Mouse (Mus musculus): Measurements from ENCODE around the gene Rtn4rl1. TPM values are rescaled to one million over a fixed set of nuclear protein-coding genes. Genes with fewer than 3 reads are reported as not detected.

Rtn4rl1 gene
- polyA plus RNA-seq, 1 experiment from 2014 or later: 12.4 TPM

GRCm38 (mm10) chr11:75168590-75169361 lies 24.8 kb upstream of the Rtn4rl1 start:
- Histone ChIP-seq H3K4me2 (ENCODE audit: low read depth, low read length) (peak overlapping the region; percentile 95), H3K9me3 (replicated peaks; ENCODE audit: control insufficient read depth, low read length) (no peaks in the 10 kb centered on the region), H3K36me3 (ENCODE audit: control insufficient read depth, insufficient read depth) (no peaks in the 10 kb centered on the region), H3K4me1 (ENCODE audit: control insufficient read depth, insufficient read depth, low read length) (peaks cover 50% of the 10 kb centered on the region), H3K27ac (ENCODE audit: low read length) (peak overlapping the region; percentile 86), H3K9ac (ENCODE audit: low read length) (peak overlapping the region; percentile 74), H3K4me3 (ENCODE audit: low read length) (peak overlapping the region; percentile 73), H3K27me3 (ENCODE audit: control insufficient read depth, insufficient read depth, low read length) (peaks cover 39% of the 10 kb centered on the region)
- peak; percentile 50 for ATAC-seq (replicated peaks; ENCODE audit: extremely low read depth, insufficient read depth, low FRiP score)
- under 1% methylated on average over 78 of the region's 83 CpGs for WGBS

DNA sequence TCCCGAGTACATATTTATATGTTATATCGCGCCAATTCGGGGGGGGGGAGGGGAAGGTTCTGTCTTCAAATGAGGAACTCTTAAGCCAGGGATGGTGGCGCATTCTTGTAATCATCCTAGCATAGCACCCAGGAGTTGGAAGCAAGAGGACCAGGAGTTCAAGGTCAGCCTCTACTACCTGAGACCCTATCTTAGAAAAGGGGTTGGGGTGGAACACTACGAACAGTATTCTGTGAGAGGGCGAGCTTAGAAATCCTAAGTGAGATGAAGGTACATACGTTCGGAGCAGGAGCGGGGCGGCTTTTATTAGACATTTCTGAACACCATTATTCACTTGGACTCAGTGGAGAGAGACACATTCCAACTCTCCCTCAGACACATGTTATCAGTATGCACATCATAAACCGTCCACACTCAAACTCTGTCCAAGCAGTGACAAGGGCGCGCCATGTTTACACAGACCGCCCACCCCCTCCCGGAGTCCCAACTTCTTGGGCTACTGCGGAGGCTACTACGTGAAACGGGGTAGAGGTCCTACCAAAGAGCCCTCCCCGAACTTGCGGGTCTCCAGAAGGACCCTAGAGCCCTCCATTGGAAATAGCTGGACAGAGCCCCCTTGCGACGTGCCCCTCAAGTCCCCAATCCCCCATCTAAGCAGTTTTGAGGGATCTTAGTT lies 24.0 kb upstream of the Rtn4rl1 start, which contains the start of gene Hic1:
Hic1 (minus strand) TSS at position 115 of the 676 bp plus-strand sequence.
- ATAC-seq (replicated peaks; ENCODE audit: extremely low read depth, insufficient read depth, low FRiP score): no peak
- H3K27ac ChIP-seq (ENCODE audit: low read length): peak within 1 kb of the TSS; percentile 86
- H3K9me3 ChIP-seq (replicated peaks; ENCODE audit: control insufficient read depth, low read length): no peaks in the 10 kb centered on the region
- peak within 1 kb of the TSS; percentile 95 for H3K4me2 ChIP-seq (ENCODE audit: low read depth, low read length)
- no peaks in the 10 kb centered on the region for H3K36me3 ChIP-seq (ENCODE audit: control insufficient read depth, insufficient read depth)
- peak within 1 kb of the TSS; percentile 74 for H3K9ac ChIP-seq (ENCODE audit: low read length)
- WGBS: 5% methylated on average over 23 of the region's 23 CpGs
- peak within 1 kb of the TSS; percentile 73 for H3K4me3 ChIP-seq (ENCODE audit: low read length)
- H3K4me1 ChIP-seq (ENCODE audit: control insufficient read depth, insufficient read depth, low read length): peaks cover 55% of the 10 kb centered on the region
- H3K27me3 ChIP-seq (ENCODE audit: control insufficient read depth, insufficient read depth, low read length): peaks cover 39% of the 10 kb centered on the region

- 0% methylated on average over 38 of the region's 38 CpGs for WGBS
- H3K27ac ChIP-seq (ENCODE audit: low read length): no peak overlapping the region
- no peaks in the 10 kb centered on the region for H3K9me3 ChIP-seq (replicated peaks; ENCODE audit: control insufficient read depth, low read length)
- H3K4me3 ChIP-seq (ENCODE audit: low read length): peak overlapping the region; percentile 73
- ATAC-seq (replicated peaks; ENCODE audit: extremely low read depth, insufficient read depth, low FRiP score): peak; percentile 21; the same call in 1 of the 2 replicates
- peaks cover 35% of the 10 kb centered on the region for H3K27me3 ChIP-seq (ENCODE audit: control insufficient read depth, insufficient read depth, low read length)
- peaks cover 55% of the 10 kb centered on the region for H3K4me1 ChIP-seq (ENCODE audit: control insufficient read depth, insufficient read depth, low read length)
- H3K4me2 ChIP-seq (ENCODE audit: low read depth, low read length): peak overlapping the region; percentile 95
- H3K9ac ChIP-seq (ENCODE audit: low read length): peak overlapping the region; percentile 9; the same call in 1 of the 2 replicates
- no peaks in the 10 kb centered on the region for H3K36me3 ChIP-seq (ENCODE audit: control insufficient read depth, insufficient read depth)
Measured at GRCm38 (mm10) chr11:75170136-75170751, 23.3 kb upstream of the Rtn4rl1 start.

- H3K4me2 ChIP-seq (ENCODE audit: low read depth, low read length): no peak overlapping the region
- ATAC-seq (replicated peaks; ENCODE audit: extremely low read depth, insufficient read depth, low FRiP score): no peak
- H3K27ac ChIP-seq (ENCODE audit: low read length): no peak overlapping the region
- peak overlapping the region; percentile 56; the same call in 1 of the 2 replicates for H3K4me3 ChIP-seq (ENCODE audit: low read length)
- H3K9me3 ChIP-seq (replicated peaks; ENCODE audit: control insufficient read depth, low read length): no peaks in the 10 kb centered on the region
- H3K9ac ChIP-seq (ENCODE audit: low read length): no peak overlapping the region
- no peaks in the 10 kb centered on the region for H3K36me3 ChIP-seq (ENCODE audit: control insufficient read depth, insufficient read depth)
- H3K27me3 ChIP-seq (ENCODE audit: control insufficient read depth, insufficient read depth, low read length): peaks cover 31% of the 10 kb centered on the region
- 9% methylated on average over 17 of the region's 17 CpGs for WGBS
- peaks cover 46% of the 10 kb centered on the region for H3K4me1 ChIP-seq (ENCODE audit: control insufficient read depth, insufficient read depth, low read length)
Measured at GRCm38 (mm10) chr11:75171186-75171865, 22.3 kb upstream of the Rtn4rl1 start.

GRCm38 (mm10) chr11:75172151-75173094 lies 21.2 kb upstream of the Rtn4rl1 start:
- H3K9ac ChIP-seq (ENCODE audit: low read length): no peak overlapping the region; the same call in 1 of the 2 replicates
- peaks cover 30% of the 10 kb centered on the region for H3K27me3 ChIP-seq (ENCODE audit: control insufficient read depth, insufficient read depth, low read length)
- ATAC-seq (replicated peaks; ENCODE audit: extremely low read depth, insufficient read depth, low FRiP score): no peak
- 0 out of 2 replicates have a peak, but pooled peaks cover 2% of the 10 kb centered on the region for H3K36me3 ChIP-seq (ENCODE audit: control insufficient read depth, insufficient read depth)
- under 1% methylated on average over 72 of the region's 75 CpGs for WGBS
- peak overlapping the region; percentile 56 for H3K4me3 ChIP-seq (ENCODE audit: low read length)
- H3K4me2 ChIP-seq (ENCODE audit: low read depth, low read length): peak overlapping the region; percentile 89
- H3K4me1 ChIP-seq (ENCODE audit: control insufficient read depth, insufficient read depth, low read length): peaks cover 39% of the 10 kb centered on the region
- no peak overlapping the region for H3K27ac ChIP-seq (ENCODE audit: low read length)
- no peaks in the 10 kb centered on the region for H3K9me3 ChIP-seq (replicated peaks; ENCODE audit: control insufficient read depth, low read length)

DNA sequence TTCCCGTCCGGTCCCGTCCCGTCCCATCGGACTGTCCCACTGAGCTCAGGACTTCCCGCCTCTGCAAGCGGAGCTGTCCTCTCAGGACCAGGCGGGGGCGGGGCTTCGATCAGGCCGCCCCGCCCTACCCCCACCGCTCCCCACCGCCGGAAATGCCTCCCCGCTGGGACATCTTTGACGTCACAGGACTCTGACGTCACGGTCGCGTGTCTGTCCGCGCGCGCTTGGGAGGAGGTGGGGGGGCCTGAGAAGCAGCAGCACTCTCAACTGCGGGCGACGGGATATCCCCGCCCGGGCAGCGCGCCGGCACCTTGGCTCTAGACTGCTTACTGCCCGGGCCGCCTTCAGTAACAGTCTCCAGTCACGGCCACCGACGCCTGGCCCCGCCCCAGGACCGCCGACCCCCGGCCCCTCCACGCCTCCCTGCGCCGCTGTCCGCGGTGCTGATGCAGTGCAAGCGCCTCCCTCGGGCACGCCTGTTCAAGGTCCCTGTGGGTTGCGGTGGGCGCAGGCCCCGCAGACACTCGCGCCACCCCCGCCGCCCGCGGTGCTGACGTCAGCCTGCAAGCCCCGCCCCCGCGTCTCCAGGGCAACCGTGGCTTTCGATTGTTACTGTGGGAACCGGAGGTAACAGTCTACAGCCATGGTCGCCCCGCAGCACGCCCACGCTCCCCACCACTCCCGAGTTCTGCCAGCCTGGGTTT lies 20.3 kb upstream of the Rtn4rl1 start:
- Histone ChIP-seq H3K27me3 (ENCODE audit: control insufficient read depth, insufficient read depth, low read length) (peaks cover 22% of the 10 kb centered on the region), H3K9ac (ENCODE audit: low read length) (no peak overlapping the region), H3K4me2 (ENCODE audit: low read depth, low read length) (peak overlapping the region; percentile 89), H3K4me3 (ENCODE audit: low read length) (peak overlapping the region; percentile 56), H3K27ac (ENCODE audit: low read length) (no peak overlapping the region), H3K9me3 (replicated peaks; ENCODE audit: control insufficient read depth, low read length) (no peaks in the 10 kb centered on the region), H3K36me3 (ENCODE audit: control insufficient read depth, insufficient read depth) (0 out of 2 replicates have a peak, but pooled peaks cover 4% of the 10 kb centered on the region), H3K4me1 (ENCODE audit: control insufficient read depth, insufficient read depth, low read length) (peaks cover 39% of the 10 kb centered on the region)
- WGBS: under 1% methylated on average over 71 of the region's 71 CpGs
- ATAC-seq (replicated peaks; ENCODE audit: extremely low read depth, insufficient read depth, low FRiP score): peak; percentile 50

- H3K36me3 ChIP-seq (ENCODE audit: control insufficient read depth, insufficient read depth): 0 out of 2 replicates have a peak, but pooled peaks cover 4% of the 10 kb centered on the region
- H3K4me1 ChIP-seq (ENCODE audit: control insufficient read depth, insufficient read depth, low read length): peaks cover 37% of the 10 kb centered on the region
- H3K27me3 ChIP-seq (ENCODE audit: control insufficient read depth, insufficient read depth, low read length): peaks cover 22% of the 10 kb centered on the region
- H3K27ac ChIP-seq (ENCODE audit: low read length): no peak overlapping the region
- 2% methylated on average over 15 of the region's 15 CpGs for WGBS
- no peaks in the 10 kb centered on the region for H3K9me3 ChIP-seq (replicated peaks; ENCODE audit: control insufficient read depth, low read length)
- no peak for ATAC-seq (replicated peaks; ENCODE audit: extremely low read depth, insufficient read depth, low FRiP score)
- peak overlapping the region; percentile 56 for H3K4me3 ChIP-seq (ENCODE audit: low read length)
- H3K4me2 ChIP-seq (ENCODE audit: low read depth, low read length): peak overlapping the region; percentile 89
- no peak overlapping the region for H3K9ac ChIP-seq (ENCODE audit: low read length)
Measured at GRCm38 (mm10) chr11:75173799-75174165, 19.8 kb upstream of the Rtn4rl1 start.

Data from heart, embryonic 16.5 days (tissue).